Mouse (Mus musculus) megakaryocyte, embryonic 14.5 days (primary cell): ENCODE measurements around the gene Hoxb9. TPM values are rescaled to one million over a fixed set of nuclear protein-coding genes. Genes with fewer than 3 reads are reported as not detected.

Source experiments
- H3K27me3 ChIP-seq: replicated peaks from 2 replicates; pipeline ENCODE3; 2012; ENCODE audit warnings: inconsistent platforms
- H3K36me3 ChIP-seq: replicated peaks from 2 replicates; pipeline ENCODE3; 2012; ENCODE audit warnings: low read length, inconsistent platforms, mixed read lengths
- H3K4me1 ChIP-seq: 2 replicates; pipeline ENCODE4 v1.6.1; 2012; ENCODE audit warnings: inconsistent platforms
- H3K4me3 ChIP-seq: replicated peaks from 2 replicates; pipeline ENCODE3; 2012; ENCODE audit warnings: moderate library complexity, mild to moderate bottlenecking, inconsistent platforms
- H3K9me3 ChIP-seq: 2 replicates; pipeline ENCODE4 v1.6.1; 2012; ENCODE audit warnings: inconsistent platforms
- FLI1 ChIP-seq: IDR thresholded peaks from 2 replicates; pipeline ENCODE4 v1.6.1; 2012; ENCODE audit warnings: low read length, inconsistent platforms, mixed read lengths
- GATA1 ChIP-seq: IDR thresholded peaks from 3 replicates; pipeline ENCODE4 v1.6.1; 2012; ENCODE audit warnings: mixed read lengths, low read length, inconsistent platforms, borderline replicate concordance
- polyA plus RNA-seq: library from polyadenylated mRNA; stranded (reverse); fragments of >175 nt; gene quantifications from 2 replicates; pipeline ENCODE4 v1.2.3, GENCODE M21; 2012; ENCODE audit warnings: low replicate concordance; ENCODE audit not compliant: insufficient read depth

Hoxb9 gene
- polyA plus RNA-seq, 1 experiment: 0.09 TPM

DNA sequence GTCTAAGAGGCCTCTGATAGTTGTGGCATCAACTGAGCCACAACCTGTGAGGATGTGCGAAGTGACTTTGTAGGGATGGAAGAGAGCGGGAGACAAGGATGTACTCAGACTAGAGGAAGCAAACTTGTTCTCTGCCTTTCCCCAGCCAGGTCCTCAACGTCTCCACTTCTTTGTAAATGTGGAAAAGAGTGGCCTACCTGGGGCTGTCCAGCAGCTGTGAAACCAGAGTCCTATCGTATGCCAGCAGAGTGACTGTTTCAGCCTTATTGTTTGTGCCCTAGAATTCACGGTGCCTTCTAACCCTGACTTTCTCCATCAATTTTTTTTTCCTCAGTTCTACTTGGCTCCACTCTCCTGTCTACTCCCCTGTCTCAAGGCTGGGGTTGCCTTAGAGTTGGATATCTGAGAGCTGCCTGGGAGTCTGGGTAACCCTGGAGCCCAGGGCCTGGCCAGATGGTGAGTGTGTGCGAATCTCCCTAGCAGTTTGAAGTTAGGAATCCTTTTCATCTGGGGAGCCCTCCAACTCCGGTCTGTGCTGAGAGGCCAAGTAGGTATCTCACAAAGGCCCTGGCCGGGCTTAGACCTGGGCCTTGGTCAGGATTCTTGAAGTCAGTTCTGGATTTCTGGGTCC lies 6.8 kb upstream of the Hoxb9 start:
- Histone ChIP-seq H3K4me3 (no peak overlapping the region), H3K36me3 (no peaks in the 10 kb centered on the region), H3K9me3 (no peaks in the 10 kb centered on the region), H3K27me3 (peaks cover 97% of the 10 kb centered on the region), H3K4me1 (peaks cover 9% of the 10 kb centered on the region)
- TF ChIP-seq GATA1: no peak
- no peak for TF ChIP-seq FLI1

DNA sequence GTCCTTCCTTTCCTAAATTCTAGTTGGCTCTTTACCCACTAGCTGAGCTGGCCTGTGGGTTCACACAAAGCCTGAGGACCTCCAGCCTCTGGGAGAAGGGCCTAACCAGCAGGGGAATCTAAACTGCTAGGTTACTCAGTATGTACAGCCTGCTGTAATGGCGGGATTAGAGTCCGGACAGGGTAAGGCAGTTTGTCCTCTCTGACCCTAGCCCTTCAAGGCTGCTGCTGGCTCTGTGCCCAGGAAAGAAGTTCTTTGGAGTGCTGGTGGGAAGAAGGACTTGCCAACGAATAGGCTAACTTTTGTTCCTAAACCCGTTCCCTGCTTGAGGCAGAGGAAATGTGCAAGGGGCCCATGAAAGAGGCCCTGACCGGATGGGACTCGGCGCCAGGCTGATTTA lies 5.3 kb upstream of the Hoxb9 start:
- H3K27me3 ChIP-seq: peaks cover 98% of the 10 kb centered on the region
- TF ChIP-seq FLI1 (no peak), GATA1 (no peak)
- H3K4me1 ChIP-seq: peaks cover 6% of the 10 kb centered on the region

DNA sequence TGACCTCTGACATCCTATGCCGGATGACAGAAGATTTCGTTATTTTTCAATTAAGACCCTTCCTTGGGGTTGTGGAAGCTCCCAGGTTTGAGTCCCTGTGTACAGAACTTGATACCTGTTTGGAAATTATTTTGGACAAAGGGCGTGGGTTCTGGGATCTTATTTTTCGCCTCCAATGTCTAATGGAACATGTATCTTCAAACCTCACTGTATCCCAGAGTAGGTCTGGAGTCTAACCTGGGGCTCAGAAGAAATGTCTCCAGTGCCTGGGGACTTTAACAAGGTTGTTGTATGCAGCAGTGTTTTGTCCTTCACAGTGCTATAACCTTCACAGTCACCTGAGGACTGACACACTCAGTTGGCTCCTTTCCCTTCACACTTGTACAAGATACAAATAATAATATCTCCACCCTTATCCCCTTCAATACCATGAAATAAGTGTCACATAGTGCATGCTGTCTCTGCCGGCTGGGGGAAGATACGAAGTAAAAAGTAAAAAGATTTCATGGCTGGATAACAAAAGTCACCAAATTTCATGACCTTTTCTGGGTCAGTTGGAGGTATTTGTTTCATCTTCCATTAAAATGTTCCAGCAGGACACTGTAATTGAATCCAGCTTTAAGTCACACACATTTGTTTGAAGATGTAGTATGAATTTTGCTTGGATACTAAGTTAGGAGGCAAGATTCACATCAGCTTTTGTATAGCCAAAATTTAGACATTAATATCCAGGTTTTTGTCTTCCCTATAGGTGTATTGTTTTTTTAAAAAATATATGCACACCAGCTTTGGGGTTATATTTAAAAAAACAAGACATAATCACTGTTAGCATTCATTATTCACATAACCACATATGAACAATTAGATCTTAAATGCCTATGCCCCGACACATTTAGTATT lies 4.0 kb upstream of the Hoxb9 start:
- TF ChIP-seq GATA1: no peak
- TF ChIP-seq FLI1: no peak
- no peak overlapping the region for H3K4me3 ChIP-seq
- peaks cover 98% of the 10 kb centered on the region for H3K27me3 ChIP-seq
- no peaks in the 10 kb centered on the region for H3K36me3 ChIP-seq
- peaks cover 7% of the 10 kb centered on the region for H3K4me1 ChIP-seq
- no peaks in the 10 kb centered on the region for H3K9me3 ChIP-seq

More for the DNA sequence above, 5.3 kb upstream of the Hoxb9 start:
- H3K9me3 ChIP-seq: no peaks in the 10 kb centered on the region
- H3K4me3 ChIP-seq: no peak overlapping the region
- no peaks in the 10 kb centered on the region for H3K36me3 ChIP-seq

DNA sequence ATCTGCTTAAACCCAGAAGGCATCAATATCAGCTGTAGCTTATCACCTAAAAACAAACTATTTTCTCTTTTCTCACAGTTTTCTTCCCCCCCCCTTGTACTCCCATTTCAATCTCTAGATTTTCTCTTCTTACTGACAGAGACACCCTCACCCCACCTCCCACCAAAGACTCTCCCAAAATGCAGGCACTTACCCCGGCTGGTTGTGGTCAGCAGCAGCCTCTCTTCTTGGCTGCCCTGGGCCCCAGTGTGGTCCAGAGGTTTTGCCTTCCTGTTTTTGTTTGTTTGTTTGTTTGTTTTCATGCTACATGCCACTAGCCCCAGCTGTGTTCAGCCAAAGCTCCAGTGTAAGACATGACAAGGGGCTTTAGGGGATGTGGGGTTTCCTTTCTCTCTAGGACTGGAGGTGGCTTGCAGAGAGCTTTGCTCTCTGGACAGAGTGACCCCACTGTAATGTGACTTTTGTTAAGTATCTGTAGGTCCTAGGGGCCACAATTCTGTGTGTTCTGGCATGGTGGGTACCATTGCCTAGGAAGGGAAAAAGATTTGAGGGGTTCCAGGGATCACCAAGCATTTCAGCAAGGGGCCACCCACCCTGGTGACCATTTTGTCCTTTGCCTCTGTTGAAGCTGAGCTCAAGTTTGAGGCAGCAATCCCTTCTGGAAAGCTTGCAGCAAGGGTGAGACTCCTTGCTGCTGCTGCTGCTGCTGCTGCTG lies 3.1 kb upstream of the Hoxb9 start:
- Histone ChIP-seq H3K9me3 (no peaks in the 10 kb centered on the region), H3K27me3 (peaks cover 98% of the 10 kb centered on the region), H3K36me3 (no peaks in the 10 kb centered on the region), H3K4me3 (no peak overlapping the region), H3K4me1 (peaks cover 7% of the 10 kb centered on the region)
- TF ChIP-seq FLI1 (no peak), GATA1 (no peak)

DNA sequence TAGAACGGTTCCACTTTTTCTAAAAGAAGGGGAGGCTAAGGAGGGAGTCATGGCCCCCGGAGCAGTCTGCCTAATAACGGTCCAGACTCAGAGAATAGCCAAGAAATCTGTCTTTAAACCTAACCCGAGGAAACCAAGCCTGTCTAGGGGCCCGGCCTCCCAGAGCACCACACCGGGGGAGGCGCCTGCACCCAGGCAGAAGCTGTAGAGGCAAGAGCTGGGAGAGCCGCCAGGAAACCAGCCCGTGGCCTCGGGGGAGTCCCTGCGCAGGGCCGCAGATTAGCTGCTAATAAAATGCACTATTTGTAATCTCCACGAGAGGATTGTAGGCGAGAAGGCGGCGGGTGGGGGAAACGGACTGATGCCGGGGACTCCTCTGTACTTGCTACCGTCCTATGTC lies 1.4 kb upstream of the Hoxb9 start:
- no peak overlapping the region for H3K4me3 ChIP-seq
- H3K9me3 ChIP-seq: no peaks in the 10 kb centered on the region
- TF ChIP-seq FLI1 (no peak), GATA1 (no peak)
- no peaks in the 10 kb centered on the region for H3K36me3 ChIP-seq
- H3K27me3 ChIP-seq: peaks cover 98% of the 10 kb centered on the region
- peaks cover 7% of the 10 kb centered on the region for H3K4me1 ChIP-seq

DNA sequence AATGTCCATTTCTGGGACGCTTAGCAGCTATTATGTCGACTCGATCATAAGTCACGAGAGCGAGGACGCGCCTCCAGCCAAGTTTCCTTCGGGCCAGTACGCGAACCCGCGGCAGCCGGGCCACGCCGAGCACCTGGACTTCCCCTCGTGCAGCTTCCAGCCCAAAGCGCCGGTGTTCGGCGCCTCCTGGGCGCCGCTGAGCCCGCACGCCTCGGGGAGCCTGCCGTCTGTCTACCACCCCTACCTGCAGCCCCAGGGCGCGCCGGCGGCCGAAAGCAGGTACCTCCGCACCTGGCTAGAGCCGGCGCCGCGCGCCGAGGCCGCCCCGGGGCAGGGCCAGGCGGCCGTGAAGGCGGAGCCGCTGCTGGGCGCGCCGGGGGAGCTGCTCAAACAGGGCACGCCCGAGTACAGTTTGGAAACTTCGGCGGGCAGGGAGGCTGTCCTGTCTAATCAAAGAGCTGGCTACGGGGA lies 319 bp downstream of the Hoxb9 start:
- Histone ChIP-seq H3K4me3 (no peak overlapping the region), H3K36me3 (no peaks in the 10 kb centered on the region), H3K4me1 (peaks cover 7% of the 10 kb centered on the region), H3K27me3 (peaks cover 100% of the 10 kb centered on the region), H3K9me3 (no peaks in the 10 kb centered on the region)
- no peak for TF ChIP-seq FLI1
- TF ChIP-seq GATA1: no peak

GRCm38 (mm10) chr11:96272024-96272921 lies 1.0 kb downstream of the Hoxb9 start:
- TF ChIP-seq FLI1: no peak
- no peak for TF ChIP-seq GATA1
- H3K27me3 ChIP-seq: peaks cover 100% of the 10 kb centered on the region

GRCm38 (mm10) chr11:96274428-96274827 lies 3.2 kb downstream of the Hoxb9 start:
- Histone ChIP-seq H3K27me3 (peaks cover 100% of the 10 kb centered on the region), H3K4me1 (peaks cover 13% of the 10 kb centered on the region), H3K9me3 (no peaks in the 10 kb centered on the region), H3K4me3 (no peak overlapping the region), H3K36me3 (no peaks in the 10 kb centered on the region)
- no peak for TF ChIP-seq FLI1

More at GRCm38 (mm10) chr11:96272024-96272921, 1.0 kb downstream of the Hoxb9 start:
- Histone ChIP-seq H3K4me3 (no peak overlapping the region), H3K9me3 (no peaks in the 10 kb centered on the region), H3K4me1 (peaks cover 9% of the 10 kb centered on the region), H3K36me3 (no peaks in the 10 kb centered on the region)

DNA sequence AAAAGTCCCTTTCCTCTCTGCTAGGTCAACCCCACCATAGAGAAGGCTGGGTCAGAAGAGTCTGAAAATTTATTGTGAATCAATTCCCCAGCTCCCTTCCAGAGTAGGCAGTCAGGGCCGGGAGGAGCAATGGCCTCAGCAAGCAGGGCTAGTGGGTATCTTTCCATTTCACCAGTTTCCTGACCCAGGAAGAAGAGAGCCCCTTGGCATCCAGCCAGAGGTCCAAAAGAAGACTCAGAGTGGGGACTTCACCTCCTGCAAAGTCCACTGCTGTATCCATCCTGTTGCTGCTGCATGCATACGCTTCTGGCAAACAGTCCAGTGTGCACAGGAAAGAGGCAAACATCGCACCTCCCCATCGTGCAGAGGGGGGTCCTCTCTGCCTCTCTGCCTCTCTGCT lies 4.6 kb downstream of the Hoxb9 start:
- peaks cover 99% of the 10 kb centered on the region for H3K27me3 ChIP-seq
- no peaks in the 10 kb centered on the region for H3K9me3 ChIP-seq
- no peaks in the 10 kb centered on the region for H3K36me3 ChIP-seq
- peaks cover 16% of the 10 kb centered on the region for H3K4me1 ChIP-seq
- H3K4me3 ChIP-seq: no peak overlapping the region
- TF ChIP-seq FLI1 (no peak), GATA1 (no peak)
